Mouse (Mus musculus): ENCODE measurements at regions not wholly inside any gene's neighbourhood (a gene's known extent, or its start where the extent isn't known, plus 50 kb on each side); places are given as distances from the start of the nearest gene placed in this dataset.

GRCm38 (mm10) chr10:18907276-18907960, 62.6 kb downstream of the Perp start:
- no peak overlapping the region for H3K4me2 ChIP-seq (ENCODE audit: low read depth, low read length)
- H3K27me3 ChIP-seq (ENCODE audit: control insufficient read depth, insufficient read depth, low read depth, low read length), result no peaks in the 10 kb centered on the region
- H3K4me3 ChIP-seq (ENCODE audit: low read length), result no peak overlapping the region
- no peak overlapping the region for H3K27ac ChIP-seq (ENCODE audit: low read length)
- H3K4me1 ChIP-seq (replicated peaks; ENCODE audit: control insufficient read depth, insufficient read depth, low read length), result no peaks in the 10 kb centered on the region
- 84% methylated on average over 9 of the region's 9 CpGs for WGBS
- no peaks in the 10 kb centered on the region for H3K9me3 ChIP-seq (ENCODE audit: control insufficient read depth, low read length)
- no peaks in the 10 kb centered on the region for H3K36me3 ChIP-seq (ENCODE audit: control insufficient read depth, insufficient read depth, low read length)
- no peak overlapping the region for H3K9ac ChIP-seq (ENCODE audit: low read length)
- ATAC-seq (ENCODE audit: low read depth), result no peak

DNA sequence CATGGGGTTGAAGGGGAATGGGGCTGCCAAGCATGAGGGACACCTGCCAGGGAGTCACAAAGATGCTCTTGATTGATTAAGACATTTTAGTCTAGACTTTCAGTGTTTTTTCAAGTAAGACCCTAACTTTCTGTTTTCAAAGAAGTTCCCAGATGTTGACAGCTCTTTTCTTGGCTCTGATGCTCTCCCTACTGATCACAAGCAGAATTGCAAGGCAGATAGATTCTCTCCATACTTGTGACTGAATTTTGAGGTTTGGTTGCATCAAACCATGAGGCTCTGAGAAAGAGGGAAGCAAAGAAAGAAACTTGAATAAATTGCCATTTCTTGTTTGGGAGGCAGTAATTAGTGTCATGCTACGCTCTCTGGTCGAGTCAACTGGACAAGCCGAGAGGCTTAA, 64.5 kb downstream of the Perp start:
- H3K4me2 ChIP-seq (ENCODE audit: low read depth, low read length), result no peak overlapping the region
- H3K36me3 ChIP-seq (ENCODE audit: control insufficient read depth, insufficient read depth, low read length), result no peaks in the 10 kb centered on the region
- WGBS, result 88% methylated on average over 3 of the region's 3 CpGs
- no peak overlapping the region for H3K27ac ChIP-seq (ENCODE audit: low read length)
- H3K9ac ChIP-seq (ENCODE audit: low read length), result no peak overlapping the region
- ATAC-seq (ENCODE audit: low read depth), result no peak
- H3K9me3 ChIP-seq (ENCODE audit: control insufficient read depth, low read length), result no peaks in the 10 kb centered on the region
- no peak overlapping the region for H3K4me3 ChIP-seq (ENCODE audit: low read length)
- H3K27me3 ChIP-seq (ENCODE audit: control insufficient read depth, insufficient read depth, low read depth, low read length), result no peaks in the 10 kb centered on the region
- no peaks in the 10 kb centered on the region for H3K4me1 ChIP-seq (replicated peaks; ENCODE audit: control insufficient read depth, insufficient read depth, low read length)

- Histone ChIP-seq H3K27ac (ENCODE audit: low read length) (no peak overlapping the region), H3K9me3 (ENCODE audit: control insufficient read depth, low read length) (no peaks in the 10 kb centered on the region), H3K4me2 (ENCODE audit: low read depth, low read length) (no peak overlapping the region), H3K27me3 (ENCODE audit: control insufficient read depth, insufficient read depth, low read depth, low read length) (no peaks in the 10 kb centered on the region), H3K4me1 (replicated peaks; ENCODE audit: control insufficient read depth, insufficient read depth, low read length) (no peaks in the 10 kb centered on the region), H3K36me3 (ENCODE audit: control insufficient read depth, insufficient read depth, low read length) (no peaks in the 10 kb centered on the region), H3K4me3 (ENCODE audit: low read length) (no peak overlapping the region), H3K9ac (ENCODE audit: low read length) (no peak overlapping the region)
- ATAC-seq (ENCODE audit: low read depth), result no peak
- 5% methylated on average over 2 of the region's 2 CpGs for WGBS
These were observed 66.1 kb downstream of the Perp start for GRCm38 (mm10) chr10:18910898-18911297.

DNA sequence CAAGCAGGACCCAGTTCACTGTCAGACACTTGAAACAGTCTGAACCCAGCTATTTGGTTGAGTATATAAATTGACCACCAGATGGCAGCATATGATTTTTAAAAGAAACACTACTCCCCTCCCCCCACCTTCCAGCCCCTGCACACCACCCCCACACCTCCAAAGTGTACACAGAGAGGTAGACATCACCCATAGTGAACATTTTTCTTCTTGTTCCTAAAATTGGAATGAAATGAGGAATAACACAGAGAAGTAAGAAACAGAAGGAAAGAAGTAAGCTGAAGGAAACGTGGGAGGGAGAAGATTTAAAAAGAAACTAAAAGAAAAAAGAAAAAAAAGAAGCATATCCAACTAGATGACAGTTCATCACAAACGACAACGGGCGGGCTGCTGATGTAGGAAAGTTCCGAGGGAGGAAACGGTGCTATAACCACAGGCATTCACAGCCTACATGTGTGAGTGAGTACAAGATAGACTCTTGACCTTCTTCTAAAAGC, 72.3 kb downstream of the Perp start:
- no peak overlapping the region for H3K27ac ChIP-seq (ENCODE audit: low read length)
- H3K4me3 ChIP-seq (ENCODE audit: low read length), result no peak overlapping the region
- H3K4me1 ChIP-seq (replicated peaks; ENCODE audit: control insufficient read depth, insufficient read depth, low read length), result no peaks in the 10 kb centered on the region
- no peak overlapping the region for H3K9ac ChIP-seq (ENCODE audit: low read length)
- peak; percentile 56; the same call in 1 of the 2 replicates for ATAC-seq (ENCODE audit: low read depth)
- peak overlapping the region; percentile 0; the same call in 1 of the 2 replicates for H3K4me2 ChIP-seq (ENCODE audit: low read depth, low read length)
- no peaks in the 10 kb centered on the region for H3K36me3 ChIP-seq (ENCODE audit: control insufficient read depth, insufficient read depth, low read length)
- 29% methylated on average over 6 of the region's 6 CpGs for WGBS
- H3K27me3 ChIP-seq (ENCODE audit: control insufficient read depth, insufficient read depth, low read depth, low read length), result no peaks in the 10 kb centered on the region
- H3K9me3 ChIP-seq (ENCODE audit: control insufficient read depth, low read length), result no peaks in the 10 kb centered on the region

DNA sequence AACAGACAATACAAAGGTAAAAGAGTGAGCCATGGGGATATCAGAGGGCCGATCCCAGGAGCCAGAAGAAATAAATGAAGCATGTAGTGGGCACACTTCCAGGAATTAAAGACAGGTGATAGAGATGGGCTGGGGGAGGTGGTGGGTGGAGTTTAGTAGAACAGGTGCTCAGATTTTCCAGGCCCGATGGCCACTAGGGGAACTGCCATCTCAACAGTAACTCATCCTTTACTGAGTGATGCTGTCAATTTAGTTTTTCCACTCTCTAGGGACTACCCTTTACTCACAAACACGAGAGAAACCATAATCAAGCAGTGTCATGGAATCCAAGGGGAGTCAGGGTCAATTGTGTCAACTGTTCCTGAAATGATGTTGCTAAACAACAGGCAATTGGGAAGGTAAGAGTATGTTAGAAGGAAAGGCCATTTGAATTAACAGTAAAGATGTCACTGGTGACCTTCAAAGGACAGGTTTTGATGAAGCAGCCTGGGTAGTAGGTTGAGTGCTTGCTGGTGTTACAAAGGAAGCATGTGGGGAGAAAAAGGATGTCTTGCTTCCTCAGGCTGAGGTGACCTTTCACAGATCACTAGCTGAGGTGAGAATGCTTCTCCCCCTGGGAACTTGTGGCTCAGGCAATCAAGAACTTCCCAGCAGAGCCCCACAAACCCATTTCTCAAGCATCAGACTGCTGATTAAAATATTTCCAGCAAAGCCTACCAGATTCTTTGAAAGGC, 78.4 kb downstream of the Perp start:
- H3K9ac ChIP-seq (ENCODE audit: low read length), result no peak overlapping the region
- 63% methylated on average over 3 of the region's 3 CpGs for WGBS
- no peak overlapping the region for H3K4me2 ChIP-seq (ENCODE audit: low read depth, low read length)
- no peaks in the 10 kb centered on the region for H3K36me3 ChIP-seq (ENCODE audit: control insufficient read depth, insufficient read depth, low read length)
- H3K27me3 ChIP-seq (ENCODE audit: control insufficient read depth, insufficient read depth, low read depth, low read length), result no peaks in the 10 kb centered on the region
- no peak for ATAC-seq (ENCODE audit: low read depth)
- H3K9me3 ChIP-seq (ENCODE audit: control insufficient read depth, low read length), result no peaks in the 10 kb centered on the region
- H3K27ac ChIP-seq (ENCODE audit: low read length), result no peak overlapping the region
- H3K4me3 ChIP-seq (ENCODE audit: low read length), result no peak overlapping the region
- H3K4me1 ChIP-seq (replicated peaks; ENCODE audit: control insufficient read depth, insufficient read depth, low read length), result no peaks in the 10 kb centered on the region

- ATAC-seq (ENCODE audit: low read depth), result no peak
- Histone ChIP-seq H3K4me3 (ENCODE audit: low read length) (no peak overlapping the region), H3K4me1 (replicated peaks; ENCODE audit: control insufficient read depth, insufficient read depth, low read length) (0 out of 2 replicates have a peak, but pooled peaks cover 2% of the 10 kb centered on the region), H3K9me3 (ENCODE audit: control insufficient read depth, low read length) (no peaks in the 10 kb centered on the region), H3K27me3 (ENCODE audit: control insufficient read depth, insufficient read depth, low read depth, low read length) (no peaks in the 10 kb centered on the region), H3K27ac (ENCODE audit: low read length) (no peak overlapping the region), H3K9ac (ENCODE audit: low read length) (no peak overlapping the region), H3K4me2 (ENCODE audit: low read depth, low read length) (no peak overlapping the region), H3K36me3 (ENCODE audit: control insufficient read depth, insufficient read depth, low read length) (no peaks in the 10 kb centered on the region)
- WGBS, result 73% methylated on average over 2 of the region's 2 CpGs
These were observed 83.0 kb downstream of the Perp start for GRCm38 (mm10) chr10:18927811-18928210.

DNA sequence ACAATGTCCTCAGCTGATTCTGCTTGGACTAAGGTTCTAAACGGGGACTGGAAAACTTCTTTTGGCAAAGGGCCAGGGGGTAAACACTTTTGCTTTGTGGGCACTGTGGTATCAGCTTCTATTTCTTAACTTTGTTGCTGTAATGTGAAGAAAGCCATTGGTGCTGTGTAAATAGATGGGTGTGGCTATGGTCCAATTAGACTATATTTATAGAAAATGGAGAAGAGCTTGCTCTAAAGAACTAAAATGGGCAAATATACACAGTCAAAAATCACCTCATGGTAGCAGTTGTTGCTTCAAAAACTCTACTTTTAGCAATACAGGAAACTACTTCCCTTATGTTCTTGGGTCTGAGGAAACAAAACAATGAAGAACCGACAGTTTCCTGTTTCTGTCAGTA, 84.1 kb downstream of the Tnfaip3 start:
- Histone ChIP-seq H3K27me3 (ENCODE audit: control insufficient read depth, insufficient read depth, low read depth, low read length) (no peaks in the 10 kb centered on the region), H3K9me3 (ENCODE audit: control insufficient read depth, low read length) (no peaks in the 10 kb centered on the region), H3K9ac (ENCODE audit: low read length) (no peak overlapping the region), H3K4me3 (ENCODE audit: low read length) (no peak overlapping the region), H3K36me3 (ENCODE audit: control insufficient read depth, insufficient read depth, low read length) (no peaks in the 10 kb centered on the region), H3K4me2 (ENCODE audit: low read depth, low read length) (no peak overlapping the region), H3K27ac (ENCODE audit: low read length) (no peak overlapping the region), H3K4me1 (replicated peaks; ENCODE audit: control insufficient read depth, insufficient read depth, low read length) (0 out of 2 replicates have a peak, but pooled peaks cover 2% of the 10 kb centered on the region)
- ATAC-seq (ENCODE audit: low read depth), result no peak
- WGBS, result 14% methylated on average over 2 of the region's 2 CpGs

- no peaks in the 10 kb centered on the region for H3K9me3 ChIP-seq (ENCODE audit: control insufficient read depth, low read length)
- H3K9ac ChIP-seq (ENCODE audit: low read length), result no peak overlapping the region
- no peak for ATAC-seq (ENCODE audit: low read depth)
- no peaks in the 10 kb centered on the region for H3K36me3 ChIP-seq (ENCODE audit: control insufficient read depth, insufficient read depth, low read length)
- no peak overlapping the region for H3K4me3 ChIP-seq (ENCODE audit: low read length)
- 53% methylated on average over 4 of the region's 4 CpGs for WGBS
- no peak overlapping the region for H3K4me2 ChIP-seq (ENCODE audit: low read depth, low read length)
- no peaks in the 10 kb centered on the region for H3K4me1 ChIP-seq (replicated peaks; ENCODE audit: control insufficient read depth, insufficient read depth, low read length)
- H3K27ac ChIP-seq (ENCODE audit: low read length), result no peak overlapping the region
- H3K27me3 ChIP-seq (ENCODE audit: control insufficient read depth, insufficient read depth, low read depth, low read length), result no peaks in the 10 kb centered on the region
These were observed 74.0 kb downstream of the Tnfaip3 start for GRCm38 (mm10) chr10:18941447-18941846.

- Histone ChIP-seq H3K9ac (ENCODE audit: low read length) (no peak overlapping the region), H3K27me3 (ENCODE audit: control insufficient read depth, insufficient read depth, low read depth, low read length) (no peaks in the 10 kb centered on the region), H3K4me1 (replicated peaks; ENCODE audit: control insufficient read depth, insufficient read depth, low read length) (no peaks in the 10 kb centered on the region), H3K4me2 (ENCODE audit: low read depth, low read length) (no peak overlapping the region), H3K36me3 (ENCODE audit: control insufficient read depth, insufficient read depth, low read length) (no peaks in the 10 kb centered on the region), H3K9me3 (ENCODE audit: control insufficient read depth, low read length) (no peaks in the 10 kb centered on the region), H3K4me3 (ENCODE audit: low read length) (no peak overlapping the region), H3K27ac (ENCODE audit: low read length) (no peak overlapping the region)
- WGBS, result 59% methylated on average over 7 of the region's 7 CpGs
- ATAC-seq (ENCODE audit: low read depth), result no peak
These were observed 73.5 kb downstream of the Tnfaip3 start for GRCm38 (mm10) chr10:18941908-18942307.

All from lung, embryonic 16.5 days (tissue).